Mouse (Mus musculus) limb, embryonic 14.5 days (tissue): ENCODE results near the gene Cd164l2. TPM values are rescaled to one million over a fixed set of nuclear protein-coding genes. Genes with fewer than 3 reads are reported as not detected.

Experiments used
- ATAC-seq: fragments of 200-750 bp; cut with Nextera tagmentation; 2 replicates; pipeline ENCODE4 v1.8.0; 2017; ENCODE audit warnings: low read depth, moderate number of reproducible peaks, moderate TSS enrichment; ENCODE audit not compliant: low FRiP score
- DNase-seq: peaks from one replicate; pipeline ENCODE4 v3.0.0-alpha.2; 2015; ENCODE audit warnings: low spot score
- H3K27ac ChIP-seq: fragments of 300-500 bp; sonication (generic); replicated peaks from 2 replicates; pipeline ENCODE4 v1.5.1; 2014; ENCODE audit warnings: low read depth, mild to moderate bottlenecking, low read length, moderate library complexity, mixed read lengths
- H3K27me3 ChIP-seq: fragments of 300-500 bp; sonication (generic); 2 replicates; pipeline ENCODE4 v1.6.1; 2014; ENCODE audit warnings: low read length, mixed read lengths; ENCODE audit not compliant: control insufficient read depth, insufficient read depth
- H3K36me3 ChIP-seq: fragments of 300-500 bp; sonication (generic); 2 replicates; pipeline ENCODE4 v1.6.1; 2014; ENCODE audit warnings: mild to moderate bottlenecking, low read length, moderate library complexity, mixed read lengths; ENCODE audit not compliant: control insufficient read depth, insufficient read depth
- H3K4me1 ChIP-seq: fragments of 300-500 bp; sonication (generic); 2 replicates; pipeline ENCODE4 v1.6.1; 2014; ENCODE audit warnings: antibody characterized with exemption, low read length, mixed read lengths; ENCODE audit not compliant: control insufficient read depth, insufficient read depth
- H3K4me2 ChIP-seq: fragments of 300-500 bp; sonication (generic); replicated peaks from 2 replicates; pipeline ENCODE4 v1.6.1; 2014; ENCODE audit warnings: low read depth, mild to moderate bottlenecking, low read length, moderate library complexity; ENCODE audit not compliant: severe bottlenecking
- H3K4me3 ChIP-seq: fragments of 300-500 bp; sonication (generic); replicated peaks from 2 replicates; pipeline ENCODE4 v1.5.1; 2014; ENCODE audit warnings: low read length
- H3K9ac ChIP-seq: fragments of 300-500 bp; sonication (generic); 2 replicates; pipeline ENCODE4 v1.6.1; 2014; ENCODE audit warnings: mild to moderate bottlenecking, low read depth, low read length, moderate library complexity; ENCODE audit not compliant: severe bottlenecking
- H3K9me3 ChIP-seq: fragments of 300-500 bp; sonication (generic); 2 replicates; pipeline ENCODE4 v1.6.1; 2016; ENCODE audit warnings: low read length; ENCODE audit not compliant: control insufficient read depth
- POLR2A ChIP-seq: fragments of 200-500 bp; IDR thresholded peaks from 2 replicates; pipeline ENCODE4 v1.8.0; 2012; ENCODE audit warnings: inconsistent platforms, mild to moderate bottlenecking, moderate library complexity, borderline replicate concordance; ENCODE audit not compliant: insufficient read depth, insufficient read length; ENCODE audit errors: extremely low read depth
- WGBS: fragments of 180-500 bp; shearing (Covaris S2); extraction: QIAGEN DNeasy Blood & Tissue Kit; methylation state at CpG from one replicate; pipeline ENCODE4 v1.1.7; 2014; 5-methylcytosine and 5-hydroxymethylcytosine counted together
- polyA plus RNA-seq, 2 experiments: library from polyadenylated mRNA; depleted of rRNA in 1 of 2; stranded (reverse) in 1 of 2; unstranded in 1 of 2; fragments of >200 nt; fragmentation: Nextera tagmentation in 1 of 2; extraction: Ambion mirVana in 1 of 2; gene quantifications; 2 replicates each; pipeline versions ENCODE4 v1.2.1 to v1.2.3; 2012 to 2014

Cd164l2 gene
- polyA plus RNA-seq, 2 experiments = 3.2 to 6.3 TPM

GRCm38 (mm10) chr4:133195014-133195413, 16.9 kb upstream of the Cd164l2 start:
- Histone ChIP-seq H3K4me1 (peaks cover 37% of the 10 kb centered on the region), H3K9me3 (no peaks in the 10 kb centered on the region), H3K4me2 (no peak overlapping the region), H3K27ac (no peak overlapping the region), H3K27me3 (no peaks in the 10 kb centered on the region), H3K4me3 (no peak overlapping the region), H3K36me3 (peaks cover 68% of the 10 kb centered on the region), H3K9ac (no peak overlapping the region)
- no peak for ATAC-seq
- DNase-seq = no peak
- 71% methylated on average over 4 of the region's 4 CpGs for WGBS
- TF ChIP-seq POLR2A = no peak

GRCm38 (mm10) chr4:133196136-133196535, 15.8 kb upstream of the Cd164l2 start:
- peak overlapping the region; percentile 79 for H3K27ac ChIP-seq
- no peaks in the 10 kb centered on the region for H3K9me3 ChIP-seq

GRCm38 (mm10) chr4:133196852-133197251, 15.1 kb upstream of the Cd164l2 start:
- no peak for ATAC-seq
- H3K4me3 ChIP-seq = no peak overlapping the region
- peaks cover 49% of the 10 kb centered on the region for H3K36me3 ChIP-seq
- no peak for DNase-seq
- H3K9me3 ChIP-seq = no peaks in the 10 kb centered on the region
- TF ChIP-seq POLR2A = no peak
- no peaks in the 10 kb centered on the region for H3K27me3 ChIP-seq
- WGBS = 11% methylated on average over 7 of the region's 7 CpGs
- peak overlapping the region; percentile 2; the same call in 1 of the 2 replicates for H3K9ac ChIP-seq
- peaks cover 51% of the 10 kb centered on the region for H3K4me1 ChIP-seq
- no peak overlapping the region for H3K4me2 ChIP-seq
- H3K27ac ChIP-seq = peak overlapping the region; percentile 79

More at GRCm38 (mm10) chr4:133196136-133196535, 15.8 kb upstream of the Cd164l2 start:
- ATAC-seq (no peak), DNase-seq (no peak)
- no peak for TF ChIP-seq POLR2A
- H3K36me3 ChIP-seq = peaks cover 56% of the 10 kb centered on the region
- WGBS = 79% methylated on average over 2 of the region's 2 CpGs
- H3K4me2 ChIP-seq = no peak overlapping the region
- H3K4me1 ChIP-seq = peaks cover 48% of the 10 kb centered on the region
- no peaks in the 10 kb centered on the region for H3K27me3 ChIP-seq
- no peak overlapping the region for H3K4me3 ChIP-seq
- H3K9ac ChIP-seq = no peak overlapping the region

- no peak for DNase-seq
- TF ChIP-seq POLR2A = no peak
- Histone ChIP-seq H3K27me3 (no peaks in the 10 kb centered on the region), H3K9ac (peak overlapping the region; percentile 2; the same call in 1 of the 2 replicates), H3K4me1 (peaks cover 51% of the 10 kb centered on the region), H3K4me3 (no peak overlapping the region), H3K36me3 (peaks cover 44% of the 10 kb centered on the region), H3K9me3 (no peaks in the 10 kb centered on the region), H3K4me2 (peak overlapping the region; percentile 17; the same call in 1 of the 2 replicates), H3K27ac (peak overlapping the region; percentile 79)
- peak; percentile 12 for ATAC-seq
- 6% methylated on average over 3 of the region's 5 CpGs for WGBS
Observed at GRCm38 (mm10) chr4:133197355-133197754, 14.6 kb upstream of the Cd164l2 start.

DNA sequence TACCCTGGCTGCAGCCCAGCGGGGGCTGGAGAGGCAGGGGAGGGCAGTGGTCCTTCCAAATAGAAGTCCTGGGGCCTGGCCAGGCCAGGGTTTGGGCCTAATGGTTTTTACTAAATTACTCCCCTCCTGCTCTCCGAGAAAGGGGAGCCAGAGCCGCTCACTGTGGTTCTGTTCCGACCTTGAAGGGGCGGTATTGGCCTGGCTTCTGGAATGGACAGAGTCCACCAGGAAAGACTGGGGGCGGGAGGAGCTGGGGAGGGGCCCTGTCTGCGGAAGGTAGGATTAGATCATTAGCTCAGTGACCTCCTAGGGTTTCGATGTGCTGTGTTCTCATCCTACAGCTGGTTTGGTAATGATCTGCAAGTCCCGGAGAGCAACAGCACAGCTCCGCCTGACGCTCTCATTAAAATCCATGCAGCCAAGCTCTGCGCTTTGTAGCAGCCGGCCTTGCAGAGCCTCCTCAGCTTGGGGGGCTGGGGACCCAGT, 14.1 kb upstream of the Cd164l2 start:
- peak overlapping the region; percentile 79 for H3K27ac ChIP-seq
- H3K9me3 ChIP-seq = no peaks in the 10 kb centered on the region
- no peak overlapping the region for H3K4me3 ChIP-seq
- DNase-seq (peak; percentile 73), ATAC-seq (peak; percentile 58)
- peaks cover 39% of the 10 kb centered on the region for H3K36me3 ChIP-seq
- 9% methylated on average over 13 of the region's 13 CpGs for WGBS
- no peaks in the 10 kb centered on the region for H3K27me3 ChIP-seq
- peaks cover 51% of the 10 kb centered on the region for H3K4me1 ChIP-seq
- H3K4me2 ChIP-seq = peak overlapping the region; percentile 17; the same call in 1 of the 2 replicates
- TF ChIP-seq POLR2A = no peak
- H3K9ac ChIP-seq = no peak overlapping the region; the same call in 1 of the 2 replicates
